Mouse (Mus musculus) heart, adult 2 months (tissue): ENCODE results near the gene Rabl3.

Source experiments
- CTCF ChIP-seq: fragments of 200-600 bp; IDR thresholded peaks from 2 replicates; pipeline ENCODE4 v1.8.1; 2022; ENCODE audit warnings: antibody characterized with exemption, mild to moderate bottlenecking, moderate library complexity
- EP300 ChIP-seq: fragments of 200-500 bp; IDR thresholded peaks from 2 replicates; pipeline ENCODE4 v1.6.1; 2011; ENCODE audit warnings: low read depth, low read length, control low read depth; ENCODE audit not compliant: insufficient read depth
- POLR2A ChIP-seq: fragments of 200-500 bp; IDR thresholded peaks from 2 replicates; pipeline ENCODE4 v1.6.1; 2011; ENCODE audit warnings: mild to moderate bottlenecking, low read depth, low read length, control low read depth; ENCODE audit not compliant: insufficient read depth

DNA sequence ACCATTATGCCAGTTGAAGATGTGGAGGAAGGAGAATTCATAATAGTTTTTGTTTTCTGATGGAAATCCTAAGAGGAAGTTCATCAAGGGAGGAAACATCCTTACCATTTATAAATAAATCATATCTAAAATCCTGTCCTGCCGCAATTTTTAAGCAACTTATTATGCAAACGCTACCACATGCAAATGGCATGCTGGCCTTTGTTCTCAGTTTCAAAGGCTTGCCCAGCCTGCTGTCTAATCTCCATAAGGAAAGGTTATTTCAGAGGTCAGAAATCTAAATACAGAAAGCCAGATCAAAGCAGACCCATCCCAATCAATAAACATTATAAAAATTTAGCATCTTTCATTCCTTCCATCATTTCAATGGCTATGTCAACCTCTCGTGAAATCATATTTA is 42.2 kb downstream of the Rabl3 start:
- TF ChIP-seq CTCF (no peak), POLR2A (no peak), EP300 (no peak)
